Mouse (Mus musculus) gastrocnemius, postnatal 25 days (tissue): Measurements from ENCODE around the gene Iqcd. TPM values are rescaled to one million over a fixed set of nuclear protein-coding genes. Genes with fewer than 3 reads are reported as not detected.

Source experiments
- DNase-seq: peaks from one replicate; pipeline ENCODE4 v3.0.0; 2022
- total RNA-seq, 2 experiments: library from RNA; stranded (reverse); gene quantifications; 1 replicate in 1 of 2; 2 replicates in 1 of 2; pipeline ENCODE4 v1.2.3; 2021

Iqcd gene
- total RNA-seq, 2 experiments from 2014 or later = 0.18 TPM; not detected in 1

- no peak for DNase-seq
These were observed 14.7 kb downstream of the Iqcd start for GRCm38 (mm10) chr5:120603515-120603914.

- DNase-seq = peak; percentile 63
These were observed 16.0 kb downstream of the Iqcd start for GRCm38 (mm10) chr5:120604839-120605238.

- DNase-seq = no peak
These were observed 16.4 kb downstream of the Iqcd start for GRCm38 (mm10) chr5:120605241-120605661.

- peak; percentile 77 for DNase-seq
These were observed 16.9 kb downstream of the Iqcd start for GRCm38 (mm10) chr5:120605688-120606087.

- DNase-seq = no peak
These were observed 17.9 kb downstream of the Iqcd start for GRCm38 (mm10) chr5:120606590-120607200.

GRCm38 (mm10) chr5:120607335-120607734, 18.5 kb downstream of the Iqcd start:
- no peak for DNase-seq

- DNase-seq = no peak
These were observed 20.5 kb downstream of the Iqcd start for GRCm38 (mm10) chr5:120609246-120609775.

GRCm38 (mm10) chr5:120610906-120611305, 22.1 kb downstream of the Iqcd start:
- no peak for DNase-seq

GRCm38 (mm10) chr5:120611416-120611815, 22.6 kb downstream of the Iqcd start:
- no peak for DNase-seq

- DNase-seq = peak; percentile 93
These were observed 23.6 kb downstream of the Iqcd start, which contains the start of the genes Rita1 and Ddx54 for GRCm38 (mm10) chr5:120612442-120612821. Gene Rita1, minus strand, starts transcription at chr5:120612589. Gene Ddx54, plus strand, starts transcription at chr5:120612739.

- peak; percentile 100 for DNase-seq
These were observed 24.2 kb downstream of the Iqcd start for GRCm38 (mm10) chr5:120612822-120613604.

GRCm38 (mm10) chr5:120615903-120616302, 27.1 kb downstream of the Iqcd start:
- no peak for DNase-seq

GRCm38 (mm10) chr5:120618778-120619177, 30.0 kb downstream of the Iqcd start:
- DNase-seq = no peak

- no peak for DNase-seq
These were observed 30.4 kb downstream of the Iqcd start for GRCm38 (mm10) chr5:120619201-120619600.

- peak; percentile 63 for DNase-seq
These were observed 31.7 kb downstream of the Iqcd start for GRCm38 (mm10) chr5:120620375-120621077.

GRCm38 (mm10) chr5:120621078-120621765, 32.4 kb downstream of the Iqcd start:
- DNase-seq = no peak

- DNase-seq = no peak
These were observed 33.0 kb downstream of the Iqcd start for GRCm38 (mm10) chr5:120621846-120622197.

- no peak for DNase-seq
These were observed 33.5 kb downstream of the Iqcd start for GRCm38 (mm10) chr5:120622198-120622851.

GRCm38 (mm10) chr5:120624427-120624826, 35.6 kb downstream of the Iqcd start:
- DNase-seq = no peak

- no peak for DNase-seq
These were observed 37.6 kb downstream of the Iqcd start for GRCm38 (mm10) chr5:120626399-120626798.

- DNase-seq = no peak
These were observed 38.9 kb downstream of the Iqcd start for GRCm38 (mm10) chr5:120627515-120628300.
